Mouse (Mus musculus) left cerebral cortex, adult 18-20 months (tissue): ENCODE data around the gene Fars2. TPM values are rescaled to one million over a fixed set of nuclear protein-coding genes. Genes with fewer than 3 reads are reported as not detected.

Experiments used
- DNase-seq, 2 experiments: peaks; one replicate each; pipeline ENCODE4 v3.0.0; 2021 to 2022; ENCODE audit warnings: low spot score in 2 of 2, mixed read lengths in 1 of 2
- total RNA-seq, 2 experiments: library from RNA; stranded (reverse); gene quantifications; 2 replicates each; pipeline ENCODE4 v1.2.3; 2021

The Fars2 gene
- total RNA-seq, 2 experiments from 2014 or later: 39.5 to 43.8 TPM

GRCm38 (mm10) chr13:36216005-36216404 lies 98.8 kb downstream of the Fars2 start:
- no peak for DNase-seq

- DNase-seq: no peak
Measured at GRCm38 (mm10) chr13:36218347-36218746, 101.1 kb downstream of the Fars2 start.

GRCm38 (mm10) chr13:36219506-36219905 lies 102.3 kb downstream of the Fars2 start:
- DNase-seq: no peak

GRCm38 (mm10) chr13:36221897-36222296 lies 104.7 kb downstream of the Fars2 start:
- DNase-seq: no peak

GRCm38 (mm10) chr13:36222721-36223120 lies 105.5 kb downstream of the Fars2 start:
- DNase-seq: no peak

- DNase-seq: no peak
Measured at GRCm38 (mm10) chr13:36224431-36224830, 107.2 kb downstream of the Fars2 start.

- no peak for DNase-seq
Measured at GRCm38 (mm10) chr13:36242261-36242660, 125.0 kb downstream of the Fars2 start.

- no peak for DNase-seq
Measured at GRCm38 (mm10) chr13:36253936-36254335, 136.7 kb downstream of the Fars2 start.

- no peak for DNase-seq
Measured at GRCm38 (mm10) chr13:36257213-36257612, 140.0 kb downstream of the Fars2 start.

GRCm38 (mm10) chr13:36259754-36260153 lies 142.5 kb downstream of the Fars2 start:
- DNase-seq: no peak

GRCm38 (mm10) chr13:36261299-36261698 lies 144.1 kb downstream of the Fars2 start:
- no peak for DNase-seq

- no peak for DNase-seq
Measured at GRCm38 (mm10) chr13:36263240-36264095, 146.3 kb downstream of the Fars2 start.

- DNase-seq: no peak
Measured at GRCm38 (mm10) chr13:36264391-36264790, 147.2 kb downstream of the Fars2 start.

GRCm38 (mm10) chr13:36265342-36265744 lies 148.1 kb downstream of the Fars2 start:
- no peak for DNase-seq

GRCm38 (mm10) chr13:36267399-36267798 lies 150.2 kb downstream of the Fars2 start:
- DNase-seq: no peak

GRCm38 (mm10) chr13:36270867-36271266 lies 153.7 kb downstream of the Fars2 start:
- no peak for DNase-seq

GRCm38 (mm10) chr13:36273497-36273896 lies 156.3 kb downstream of the Fars2 start:
- no peak for DNase-seq

- DNase-seq: no peak
Measured at GRCm38 (mm10) chr13:36276194-36276593, 159.0 kb downstream of the Fars2 start.

- peak; percentile 81 to 87 for DNase-seq
Measured at GRCm38 (mm10) chr13:36282018-36282417, 164.8 kb downstream of the Fars2 start.

- peak in 1 of 2 experiments; percentile 11 for DNase-seq
Measured at GRCm38 (mm10) chr13:36282785-36283544, 165.8 kb downstream of the Fars2 start.

- no peak for DNase-seq
Measured at GRCm38 (mm10) chr13:36283545-36284067, 166.4 kb downstream of the Fars2 start.

- DNase-seq: no peak
Measured at GRCm38 (mm10) chr13:36284097-36284496, 166.9 kb downstream of the Fars2 start.
